17 mouse cellular contexts compared by ENCODE assay signal in genomic region chr12:25332384-25333035, GRCm38 (mm10).
DNase-seq lines count a peak whose midpoint lies in the region; ATAC-seq and TF ChIP-seq lines count a peak whose summit lies in the region.
"Had no signal": no experiment of that assay in that cellular context is flagged by ENCODE, and none has a peak within 500 bp of the region (broad histone marks: within the 10 kb centered on the region; RNA-seq: fewer than 3 reads in every experiment).

No protein-coding gene starts in this region.

- H3K36me3 ChIP-seq in forebrain, postnatal 0 days (ENCODE audit: insufficient read depth): no peaks in the 10 kb centered on the region
- H3K36me3 ChIP-seq in forebrain, embryonic 16.5 days (ENCODE audit: control insufficient read depth, insufficient read depth): no peaks in the 10 kb centered on the region
- H3K36me3 ChIP-seq in hindbrain, embryonic 15.5 days: no peaks in the 10 kb centered on the region
- no peaks in the 10 kb centered on the region for H3K36me3 ChIP-seq in midbrain, embryonic 15.5 days (replicated peaks)
- H3K36me3 ChIP-seq: heart, embryonic 12.5 days had no signal

- no peaks in the 10 kb centered on the region for H3K9me3 ChIP-seq in forebrain, postnatal 0 days (ENCODE audit: low read length)
- H3K9me3 ChIP-seq in forebrain, embryonic 16.5 days (ENCODE audit: control insufficient read depth, low read length): no peaks in the 10 kb centered on the region
- H3K9me3 ChIP-seq in hindbrain, embryonic 15.5 days: no peaks in the 10 kb centered on the region
- H3K9me3 ChIP-seq in midbrain, embryonic 15.5 days: no peaks in the 10 kb centered on the region
- H3K9me3 ChIP-seq: heart, embryonic 12.5 days had no signal

- WGBS in forebrain, postnatal 0 days: 66% methylated on average over 11 of the region's 11 CpGs
- 66% methylated on average over 11 of the region's 11 CpGs for WGBS in forebrain, embryonic 16.5 days
- WGBS in hindbrain, embryonic 15.5 days: 52% methylated on average over 11 of the region's 11 CpGs
- 55% methylated on average over 11 of the region's 11 CpGs for WGBS in midbrain, embryonic 15.5 days

- no peak for ATAC-seq in forebrain, postnatal 0 days
- no peak for ATAC-seq in forebrain, embryonic 16.5 days
- ATAC-seq in hindbrain, embryonic 15.5 days (ENCODE audit: low FRiP score, low read depth): peak; percentile 45; the same call in 1 of the 2 replicates
- ATAC-seq in midbrain, embryonic 15.5 days (replicated peaks): peak; percentile 70

- no peak for TF ChIP-seq CTCF in forebrain, postnatal 0 days (IDR thresholded peaks at IDR 0.05; ENCODE audit: low read depth)

- H3K4me1 ChIP-seq in forebrain, postnatal 0 days (ENCODE audit: insufficient read depth): peaks cover 3% of the 10 kb centered on the region; the same call in 1 of the 2 replicates
- peaks cover 6% of the 10 kb centered on the region for H3K4me1 ChIP-seq in forebrain, embryonic 16.5 days (replicated peaks; ENCODE audit: control insufficient read depth, insufficient read depth, low read length)
- H3K4me1 ChIP-seq in hindbrain, embryonic 15.5 days (replicated peaks): peaks cover 6% of the 10 kb centered on the region
- H3K4me1 ChIP-seq in midbrain, embryonic 15.5 days: peaks cover 10% of the 10 kb centered on the region

- H3K27ac ChIP-seq in forebrain, postnatal 0 days (ENCODE audit: low read depth, low read length): no peak overlapping the region
- H3K27ac ChIP-seq in forebrain, embryonic 16.5 days (ENCODE audit: low read length): no peak overlapping the region
- no peak overlapping the region for H3K27ac ChIP-seq in hindbrain, embryonic 15.5 days (replicated peaks)
- H3K27ac ChIP-seq in midbrain, embryonic 15.5 days: no peak overlapping the region

- H3K4me3 ChIP-seq in forebrain, postnatal 0 days (ENCODE audit: low read depth, low read length): no peak overlapping the region
- no peak overlapping the region for H3K4me3 ChIP-seq in forebrain, embryonic 16.5 days (replicated peaks; ENCODE audit: low read length)
- H3K4me3 ChIP-seq in hindbrain, embryonic 15.5 days: no peak overlapping the region
- no peak overlapping the region for H3K4me3 ChIP-seq in midbrain, embryonic 15.5 days
- H3K4me3 ChIP-seq: heart, embryonic 12.5 days had no signal

- no peak overlapping the region for H3K9ac ChIP-seq in forebrain, postnatal 0 days
- no peak overlapping the region for H3K9ac ChIP-seq in forebrain, embryonic 16.5 days (replicated peaks; ENCODE audit: low read depth, low read length)
- H3K9ac ChIP-seq in hindbrain, embryonic 15.5 days: no peak overlapping the region
- no peak overlapping the region for H3K9ac ChIP-seq in midbrain, embryonic 15.5 days
- H3K9ac ChIP-seq: heart, embryonic 12.5 days had no signal

- DNase-seq in forebrain, postnatal 0 days: peak; percentile 25
- peak; percentile 24 for DNase-seq in brain, adult 2 months (ENCODE audit: low read depth, low spot score)
- no peak for DNase-seq in gastrocnemius, postnatal 4 days (ENCODE audit: low spot score in 2 of 2)
- no peak for DNase-seq in lung, postnatal 4 days
- DNase-seq in natural killer cell, adult 2 months (ENCODE audit: low spot score in 2 of 2): no peak
- DNase-seq: B cell, adult 2 months; cerebellum, adult 8-10 months; gastrocnemius, postnatal 25 days; heart, postnatal 4 days; kidney, adult 18-20 months; kidney, postnatal 25 days; lung, postnatal 36 days; right cerebral cortex, postnatal 14 days had no signal

- no peaks in the 10 kb centered on the region for H3K27me3 ChIP-seq in forebrain, postnatal 0 days (ENCODE audit: insufficient read depth, low read length)
- no peaks in the 10 kb centered on the region for H3K27me3 ChIP-seq in forebrain, embryonic 16.5 days (replicated peaks; ENCODE audit: control insufficient read depth, insufficient read depth, low read length)
- H3K27me3 ChIP-seq in hindbrain, embryonic 15.5 days: no peaks in the 10 kb centered on the region
- H3K27me3 ChIP-seq in midbrain, embryonic 15.5 days (replicated peaks): no peaks in the 10 kb centered on the region
- H3K27me3 ChIP-seq: heart, embryonic 12.5 days had no signal

- no peak overlapping the region for H3K4me2 ChIP-seq in forebrain, postnatal 0 days (ENCODE audit: low read depth)
- no peak overlapping the region for H3K4me2 ChIP-seq in forebrain, embryonic 16.5 days (ENCODE audit: low read length)
- H3K4me2 ChIP-seq in hindbrain, embryonic 15.5 days: no peak overlapping the region
- no peak overlapping the region for H3K4me2 ChIP-seq in midbrain, embryonic 15.5 days
- H3K4me2 ChIP-seq: heart, embryonic 12.5 days had no signal

Comparison
In these comparisons a context has a peak if more than half of its experiments do, and no peak if none do; other contexts are left out.
1. ATAC-seq: peak in hindbrain, embryonic 15.5 days (single experiment) and midbrain, embryonic 15.5 days (single experiment); none in forebrain, postnatal 0 days (single experiment) and forebrain, embryonic 16.5 days (single experiment).
2. DNase-seq: peak in forebrain, postnatal 0 days (single experiment) and brain, adult 2 months (single experiment); none in gastrocnemius, postnatal 4 days (0 of 2), lung, postnatal 4 days (0 of 2) and natural killer cell, adult 2 months (0 of 2).